Mouse (Mus musculus): ENCODE data around the gene Cfap97d2.
"Not testable (repeated sequence)": the region's sequence is repeated elsewhere in the genome, so short reads cannot be mapped to it uniquely, and the experiment has no call there.

The Cfap97d2 gene

DNA sequence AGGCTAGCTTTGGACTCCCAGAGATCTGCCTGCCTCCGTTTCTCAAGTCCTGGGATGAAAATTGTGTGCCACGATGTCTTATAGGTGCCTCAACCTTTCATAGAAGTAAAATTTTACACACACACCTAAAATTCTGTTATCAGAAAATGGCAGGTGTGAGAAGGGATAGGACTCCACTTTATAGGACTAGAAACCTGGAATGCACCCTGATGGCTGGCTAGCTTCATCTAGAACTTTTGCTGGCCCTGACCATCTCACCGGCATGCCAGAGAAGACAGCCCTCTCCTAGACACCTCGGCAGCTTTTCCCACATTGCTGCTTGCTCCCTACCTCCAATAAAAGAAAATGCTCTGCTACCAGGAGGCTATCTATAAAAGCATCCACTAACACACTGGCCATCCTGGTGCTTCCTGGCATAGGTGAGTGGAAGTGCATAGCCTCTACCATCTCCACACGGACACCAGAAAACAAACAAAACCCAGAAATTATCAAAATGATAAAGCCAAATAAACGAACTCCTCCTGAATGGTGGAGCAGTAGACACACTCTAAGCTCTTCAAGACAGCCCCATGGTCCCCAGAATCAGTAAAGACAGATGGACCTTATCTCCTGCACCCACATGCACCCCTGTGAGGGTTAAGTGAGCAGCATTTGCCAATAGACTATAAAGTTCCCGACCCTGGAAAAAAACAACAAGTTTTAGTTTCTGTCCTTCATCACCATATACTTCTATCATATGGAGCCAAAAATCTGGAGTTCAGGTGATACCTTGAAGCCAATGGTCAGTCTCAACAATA lies 35.3 kb downstream of the Cfap97d2 start:
- DNase-seq (ENCODE audit: low read depth, low spot score) = no peak

DNA sequence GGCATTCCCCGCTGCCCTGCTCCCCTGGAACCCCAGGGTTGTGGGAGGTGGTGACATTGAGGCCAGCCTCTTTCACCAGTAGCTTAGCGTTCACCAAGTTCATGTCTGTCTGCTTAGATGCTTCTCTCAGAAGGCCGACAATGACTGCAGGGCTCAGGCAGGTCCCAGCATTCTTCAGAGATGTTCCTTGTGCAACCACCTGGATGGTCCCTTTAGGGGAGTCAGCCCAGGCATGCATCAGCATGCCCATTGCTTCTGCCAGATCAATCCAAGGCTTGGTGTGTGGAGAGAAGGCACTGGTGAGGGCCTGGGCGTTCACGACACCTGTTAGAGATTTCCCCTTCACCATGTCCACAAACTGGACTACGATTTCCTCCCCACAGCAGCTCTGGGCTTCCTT lies 40.5 kb downstream of the Cfap97d2 start:
- DNase-seq (ENCODE audit: low read depth, low spot score) = not testable (repeated sequence)

DNA sequence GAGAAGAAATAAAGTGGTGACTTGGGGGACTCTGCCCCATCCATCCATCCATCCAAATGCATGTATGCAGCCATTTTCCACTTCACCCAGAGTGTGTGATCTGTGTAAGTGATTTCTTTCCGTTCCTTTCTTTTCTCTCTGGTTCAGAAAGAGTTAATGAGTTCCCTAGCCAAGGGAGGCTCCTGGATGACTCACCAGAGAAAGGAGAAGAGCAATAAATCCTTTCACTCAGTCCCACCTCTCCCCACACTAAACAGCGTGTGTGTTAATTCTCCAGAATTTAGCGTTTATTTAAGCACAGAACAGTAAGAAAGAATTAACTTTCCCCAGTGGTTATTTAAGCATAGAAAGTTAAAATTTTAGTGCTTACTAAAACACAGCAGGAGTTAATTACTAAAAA lies 41.9 kb downstream of the Cfap97d2 start:
- no peak for DNase-seq (ENCODE audit: low read depth, low spot score)

DNA sequence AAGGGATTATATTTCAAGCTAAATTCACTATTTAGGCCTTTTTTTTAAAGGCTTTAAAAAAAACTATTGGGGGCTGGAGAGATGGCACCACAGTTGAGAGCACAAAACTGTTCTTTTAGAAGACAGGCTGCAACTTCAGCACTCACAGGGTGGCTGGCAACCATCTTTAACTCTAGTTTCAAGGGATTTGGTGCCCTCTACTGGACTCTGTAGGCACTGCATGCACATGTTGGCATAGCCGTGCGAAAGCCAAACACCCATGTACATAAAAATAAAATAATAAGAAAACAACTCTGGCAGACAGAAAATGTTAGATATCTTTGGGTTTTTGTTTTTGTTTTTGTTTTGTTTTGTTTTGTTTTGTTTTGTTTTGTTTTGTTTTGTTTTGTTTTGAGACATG lies 48.0 kb downstream of the Cfap97d2 start:
- DNase-seq (ENCODE audit: low read depth, low spot score) = no peak

DNA sequence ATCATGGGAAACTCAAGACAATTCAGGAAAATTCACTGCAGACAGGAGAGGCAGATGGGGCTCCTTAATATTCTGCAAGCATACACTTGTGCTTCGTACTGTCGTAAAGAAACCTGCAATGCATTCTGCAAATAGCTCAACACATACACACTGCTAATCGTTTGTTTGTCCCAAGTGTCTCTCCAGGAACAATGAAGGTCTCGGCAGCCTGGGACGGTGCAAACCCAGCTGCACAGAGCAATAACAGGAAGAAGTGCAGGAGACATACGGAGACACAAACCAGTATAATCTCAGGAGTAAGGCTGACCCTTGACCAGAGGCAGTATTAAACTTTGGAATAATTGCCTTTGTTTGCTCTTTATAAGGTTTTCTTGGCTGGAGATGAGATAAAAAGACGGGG lies 50.8 kb downstream of the Cfap97d2 start:
- DNase-seq (ENCODE audit: low read depth, low spot score) = no peak

DNA sequence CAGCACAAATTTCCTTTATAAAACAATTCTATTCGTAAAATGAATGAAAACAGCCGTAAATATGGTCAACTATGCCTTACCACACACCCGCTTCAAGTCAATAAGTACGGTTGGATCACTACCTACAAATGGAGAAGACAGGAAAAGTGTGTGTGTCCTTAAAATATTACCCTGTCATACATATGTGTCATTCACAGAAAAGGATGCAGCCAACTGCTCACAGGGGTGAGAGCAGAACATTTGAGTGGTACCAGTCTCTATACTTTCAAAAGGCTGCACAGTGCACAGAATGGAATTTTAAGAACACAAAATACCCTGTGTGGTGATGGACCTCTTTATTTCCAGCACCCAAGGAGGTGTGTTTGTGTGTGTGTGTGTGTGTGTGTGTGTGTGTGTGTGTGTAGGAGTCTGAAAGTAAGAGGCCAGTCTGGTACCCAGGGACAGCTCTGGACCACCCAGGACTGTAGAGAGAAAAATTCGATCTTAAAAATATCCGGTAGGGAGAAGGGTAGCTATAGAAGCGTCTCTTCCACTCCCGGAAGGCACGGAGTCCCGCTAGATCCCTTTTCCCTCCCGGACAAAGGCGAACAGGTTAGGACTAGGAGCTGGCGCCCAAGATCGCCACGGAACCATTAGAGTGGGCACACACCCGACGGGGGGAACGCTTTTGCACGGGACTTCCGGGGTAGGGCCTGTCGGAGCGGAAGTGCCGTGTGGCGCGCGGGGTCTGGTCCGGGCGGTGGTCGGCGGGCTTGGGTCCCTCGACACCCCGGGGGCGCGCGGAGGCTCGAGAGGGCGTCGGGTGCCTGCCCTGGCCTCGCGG lies 51.5 kb downstream of the Cfap97d2 start, which contains the start of gene Cdc16:
Gene Cdc16, plus strand, starts transcription at position 695 of the 823 bp plus-strand sequence.
- peak; percentile 76 for DNase-seq (ENCODE audit: low read depth, low spot score)

DNA sequence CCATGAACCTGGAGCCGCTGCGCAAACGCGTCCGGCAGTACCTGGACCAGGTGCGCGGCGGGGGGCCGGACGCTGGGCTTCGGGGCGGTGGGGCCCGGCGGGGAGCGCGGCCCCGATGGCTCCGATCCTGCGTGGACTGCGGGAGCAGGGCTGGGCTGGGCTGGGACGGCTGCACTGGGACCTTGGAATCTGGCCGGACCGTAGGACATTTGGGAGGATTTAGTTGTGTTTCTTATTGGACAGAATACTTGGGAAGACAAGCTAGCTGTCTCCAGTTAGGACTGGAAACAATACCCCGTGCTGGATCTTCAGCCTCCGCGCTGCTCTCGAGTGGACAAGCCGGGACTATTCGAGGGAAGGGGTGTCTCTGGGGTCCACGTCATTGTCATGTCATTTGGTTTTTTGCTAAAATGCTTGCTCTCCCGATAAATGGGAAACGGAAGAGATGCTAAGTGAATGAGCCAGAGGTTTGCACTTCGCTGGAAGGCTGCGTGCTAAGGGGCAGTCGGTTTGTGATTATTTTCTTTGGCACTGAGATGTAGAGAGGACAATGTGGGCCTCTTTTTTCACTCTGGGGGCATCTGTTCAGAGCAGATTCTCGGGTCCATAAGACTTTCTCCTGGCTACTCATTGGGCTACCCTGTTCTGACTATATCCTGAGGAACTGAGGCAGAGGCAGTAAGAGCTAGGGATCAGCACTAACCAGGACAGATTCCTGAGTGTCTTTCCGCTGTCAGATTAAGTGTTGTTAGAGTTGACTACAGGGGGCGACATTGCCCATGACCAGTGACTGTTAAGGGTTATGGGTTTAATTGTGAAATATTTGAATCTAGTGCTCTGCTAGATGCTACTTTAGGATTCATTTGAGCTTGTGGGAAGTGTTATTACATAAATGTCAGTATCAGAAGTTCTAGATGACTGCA lies 52.4 kb downstream of the Cfap97d2 start:
- no peak for DNase-seq (ENCODE audit: low read depth, low spot score)

DNA sequence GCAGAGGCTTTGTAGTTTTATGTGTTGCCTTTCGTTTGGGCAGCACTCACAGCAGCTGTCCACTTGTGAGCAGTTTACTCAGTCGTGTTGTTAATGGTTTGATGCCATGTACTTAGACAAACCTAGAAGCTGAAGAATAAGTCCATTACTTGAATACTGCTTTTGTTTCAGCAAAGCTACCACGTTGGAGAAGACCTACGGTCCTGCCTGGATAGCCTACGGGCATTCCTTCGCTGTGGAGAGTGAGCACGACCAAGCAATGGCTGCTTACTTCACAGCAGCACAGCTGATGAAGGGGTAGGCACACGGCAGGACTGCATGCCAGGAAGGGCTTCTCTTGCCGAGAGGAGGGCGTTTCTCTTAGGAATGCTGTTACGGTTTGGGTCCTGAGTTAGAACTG lies 63.5 kb downstream of the Cfap97d2 start:
- no peak for DNase-seq (ENCODE audit: low read depth, low spot score)

DNA sequence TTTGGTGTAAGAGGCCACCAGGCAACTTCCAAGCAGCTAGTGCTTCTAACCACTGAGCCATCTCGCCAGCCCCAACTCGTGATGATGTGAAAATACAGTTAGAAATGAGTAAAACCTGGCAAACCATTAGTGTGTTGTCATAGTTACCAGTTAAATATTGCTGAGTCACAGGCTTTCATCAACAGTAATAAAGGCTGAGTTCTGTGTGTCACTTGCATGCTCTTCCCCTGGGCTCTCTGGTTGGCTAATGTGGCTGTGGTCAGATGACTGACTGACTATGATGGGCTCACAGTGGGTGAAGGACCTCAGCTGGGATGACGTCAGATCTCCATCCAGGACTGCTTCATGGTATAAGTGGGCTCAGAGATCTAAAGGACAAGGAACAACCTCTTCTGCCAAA lies 74.8 kb downstream of the Cfap97d2 start:
- no peak for DNase-seq (ENCODE audit: low read depth, low spot score)

DNA sequence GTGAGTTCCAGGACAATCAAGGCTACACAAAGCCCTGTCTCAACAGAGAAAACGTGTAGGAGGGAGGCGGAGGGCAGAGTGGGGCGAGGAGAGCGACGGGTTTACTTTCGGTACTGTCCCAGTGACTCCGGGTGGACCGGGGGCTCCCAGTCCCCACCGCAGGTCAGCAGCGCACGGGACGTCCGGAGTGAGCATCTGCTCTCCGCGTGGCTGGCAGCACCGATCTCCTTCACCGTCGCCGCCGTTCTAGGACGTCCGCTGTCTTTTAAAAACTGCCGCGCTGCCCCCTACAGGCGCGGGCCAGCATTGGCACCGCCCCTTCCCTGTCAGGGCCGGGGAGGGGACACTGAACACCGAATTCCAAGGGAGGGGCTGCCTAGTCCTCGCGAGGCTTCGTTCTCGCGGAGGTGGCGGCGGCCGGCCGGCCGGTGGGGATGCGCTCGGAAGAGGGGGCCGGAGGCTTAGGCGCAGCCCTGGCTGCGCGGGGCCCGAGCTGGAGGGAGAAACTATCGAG lies 79.6 kb downstream of the Cfap97d2 start, which contains the start of gene Upf3a:
Gene Upf3a, plus strand, starts transcription at position 366 of the 514 bp plus-strand sequence.
- peak; percentile 82 for DNase-seq (ENCODE audit: low read depth, low spot score)

DNA sequence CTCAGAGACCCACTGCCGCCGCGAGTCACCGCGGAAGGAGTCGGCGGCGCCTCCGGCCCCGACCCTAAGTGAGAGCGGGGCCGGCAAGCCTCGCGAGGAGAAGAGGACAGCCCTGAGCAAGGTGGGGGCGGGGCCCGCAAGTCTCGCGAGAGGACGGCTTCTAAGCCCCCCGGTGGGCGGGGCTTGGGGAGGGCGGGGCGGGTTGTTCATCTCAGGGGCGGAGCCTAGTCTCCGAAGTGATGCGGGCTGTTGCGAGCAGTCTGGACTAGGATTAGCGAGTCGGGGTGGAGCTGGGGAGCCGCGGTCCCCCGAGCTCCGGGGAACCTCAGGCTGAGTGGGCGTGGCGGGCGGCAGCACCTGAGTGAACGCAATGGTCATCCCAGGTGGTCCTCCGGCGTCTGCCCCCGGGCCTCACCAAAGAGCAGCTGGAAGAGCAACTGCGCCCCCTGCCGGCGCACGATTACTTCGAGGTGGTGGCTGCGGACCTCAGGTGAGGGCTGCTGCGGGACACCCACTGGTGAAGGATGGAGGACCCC lies 80.1 kb downstream of the Cfap97d2 start:
- DNase-seq (ENCODE audit: low read depth, low spot score) = peak; percentile 93

DNA sequence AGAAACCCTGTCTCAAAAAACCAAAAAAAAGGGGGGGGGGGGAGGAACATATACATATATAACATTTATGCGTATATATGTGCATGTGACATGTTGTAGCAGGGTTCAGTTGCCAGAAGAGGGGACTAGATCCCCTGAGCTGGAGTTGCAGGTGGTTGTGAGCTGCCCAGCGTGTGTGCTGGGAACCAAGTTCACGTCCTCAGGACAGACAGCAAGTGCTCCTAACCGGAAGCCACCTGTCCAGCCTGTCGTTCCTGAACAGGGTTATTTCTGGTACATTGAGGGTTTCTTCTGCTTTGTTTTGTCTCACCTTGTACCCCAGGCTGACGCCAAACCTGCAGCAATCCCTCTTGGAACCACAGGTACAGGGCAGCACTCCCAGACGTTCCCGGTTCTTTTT lies 83.9 kb downstream of the Cfap97d2 start:
- DNase-seq (ENCODE audit: low read depth, low spot score) = no peak

All from telencephalon, adult 2 months (tissue).